Mouse (Mus musculus): Measurements from ENCODE around the gene Arfgap3. TPM values are rescaled to one million over a fixed set of nuclear protein-coding genes. Genes with fewer than 3 reads are reported as not detected.
"Not testable (repeated sequence)": the region's sequence is repeated elsewhere in the genome, so short reads cannot be mapped to it uniquely, and the experiment has no call there.

The Arfgap3 gene
- total RNA-seq, 1 experiment from 2014 or later, result 7.4 TPM

GRCm38 (mm10) chr15:83299450-83299849, 50.6 kb downstream of the Arfgap3 start:
- ATAC-seq (ENCODE audit: extremely low read depth, insufficient number of reproducible peaks, low FRiP score, poor library complexity, severe bottlenecking), result no peak

GRCm38 (mm10) chr15:83298810-83299209, 51.2 kb downstream of the Arfgap3 start:
- no peak for ATAC-seq (ENCODE audit: extremely low read depth, insufficient number of reproducible peaks, low FRiP score, poor library complexity, severe bottlenecking)

- ATAC-seq (ENCODE audit: extremely low read depth, insufficient number of reproducible peaks, low FRiP score, poor library complexity, severe bottlenecking), result no peak
These were observed 51.7 kb downstream of the Arfgap3 start for GRCm38 (mm10) chr15:83298313-83298712.

GRCm38 (mm10) chr15:83296771-83297311, 53.2 kb downstream of the Arfgap3 start:
- ATAC-seq (ENCODE audit: extremely low read depth, insufficient number of reproducible peaks, low FRiP score, poor library complexity, severe bottlenecking), result no peak

GRCm38 (mm10) chr15:83296050-83296449, 54.0 kb downstream of the Arfgap3 start:
- no peak for ATAC-seq (ENCODE audit: extremely low read depth, insufficient number of reproducible peaks, low FRiP score, poor library complexity, severe bottlenecking)

- no peak for ATAC-seq (ENCODE audit: extremely low read depth, insufficient number of reproducible peaks, low FRiP score, poor library complexity, severe bottlenecking)
These were observed 55.1 kb downstream of the Arfgap3 start for GRCm38 (mm10) chr15:83294954-83295353.

- ATAC-seq (ENCODE audit: extremely low read depth, insufficient number of reproducible peaks, low FRiP score, poor library complexity, severe bottlenecking), result no peak
These were observed 56.1 kb downstream of the Arfgap3 start for GRCm38 (mm10) chr15:83293706-83294645.

- ATAC-seq (ENCODE audit: extremely low read depth, insufficient number of reproducible peaks, low FRiP score, poor library complexity, severe bottlenecking), result no peak
These were observed 56.9 kb downstream of the Arfgap3 start for GRCm38 (mm10) chr15:83293144-83293543.

- no peak for ATAC-seq (ENCODE audit: extremely low read depth, insufficient number of reproducible peaks, low FRiP score, poor library complexity, severe bottlenecking)
These were observed 57.6 kb downstream of the Arfgap3 start for GRCm38 (mm10) chr15:83292261-83293056.

- no peak for ATAC-seq (ENCODE audit: extremely low read depth, insufficient number of reproducible peaks, low FRiP score, poor library complexity, severe bottlenecking)
These were observed 59.1 kb downstream of the Arfgap3 start for GRCm38 (mm10) chr15:83290899-83291298.

GRCm38 (mm10) chr15:83284828-83285227, 65.2 kb downstream of the Arfgap3 start:
- ATAC-seq (ENCODE audit: extremely low read depth, insufficient number of reproducible peaks, low FRiP score, poor library complexity, severe bottlenecking), result no peak

GRCm38 (mm10) chr15:83282397-83282796, 67.7 kb downstream of the Arfgap3 start:
- no peak for ATAC-seq (ENCODE audit: extremely low read depth, insufficient number of reproducible peaks, low FRiP score, poor library complexity, severe bottlenecking)

GRCm38 (mm10) chr15:83281303-83281702, 68.7 kb downstream of the Arfgap3 start:
- ATAC-seq (ENCODE audit: extremely low read depth, insufficient number of reproducible peaks, low FRiP score, poor library complexity, severe bottlenecking), result no peak

GRCm38 (mm10) chr15:83278579-83278978, 71.5 kb downstream of the Arfgap3 start:
- no peak for ATAC-seq (ENCODE audit: extremely low read depth, insufficient number of reproducible peaks, low FRiP score, poor library complexity, severe bottlenecking)

GRCm38 (mm10) chr15:83277451-83277850, 72.6 kb downstream of the Arfgap3 start:
- no peak for ATAC-seq (ENCODE audit: extremely low read depth, insufficient number of reproducible peaks, low FRiP score, poor library complexity, severe bottlenecking)

- ATAC-seq (ENCODE audit: extremely low read depth, insufficient number of reproducible peaks, low FRiP score, poor library complexity, severe bottlenecking), result not testable (repeated sequence)
These were observed 75.8 kb downstream of the Arfgap3 start for GRCm38 (mm10) chr15:83274237-83274636.

GRCm38 (mm10) chr15:83273017-83273416, 77.0 kb downstream of the Arfgap3 start:
- no peak for ATAC-seq (ENCODE audit: extremely low read depth, insufficient number of reproducible peaks, low FRiP score, poor library complexity, severe bottlenecking)

- not testable (repeated sequence) for ATAC-seq (ENCODE audit: extremely low read depth, insufficient number of reproducible peaks, low FRiP score, poor library complexity, severe bottlenecking)
These were observed 78.8 kb downstream of the Arfgap3 start for GRCm38 (mm10) chr15:83271221-83271620.

GRCm38 (mm10) chr15:83269985-83270384, 80.1 kb downstream of the Arfgap3 start:
- ATAC-seq (ENCODE audit: extremely low read depth, insufficient number of reproducible peaks, low FRiP score, poor library complexity, severe bottlenecking), result not testable (repeated sequence)

Data from neutrophil, adult 5-6 weeks (primary cell).